ENCODE assay signal across 27 mouse cellular contexts in the genomic region with DNA sequence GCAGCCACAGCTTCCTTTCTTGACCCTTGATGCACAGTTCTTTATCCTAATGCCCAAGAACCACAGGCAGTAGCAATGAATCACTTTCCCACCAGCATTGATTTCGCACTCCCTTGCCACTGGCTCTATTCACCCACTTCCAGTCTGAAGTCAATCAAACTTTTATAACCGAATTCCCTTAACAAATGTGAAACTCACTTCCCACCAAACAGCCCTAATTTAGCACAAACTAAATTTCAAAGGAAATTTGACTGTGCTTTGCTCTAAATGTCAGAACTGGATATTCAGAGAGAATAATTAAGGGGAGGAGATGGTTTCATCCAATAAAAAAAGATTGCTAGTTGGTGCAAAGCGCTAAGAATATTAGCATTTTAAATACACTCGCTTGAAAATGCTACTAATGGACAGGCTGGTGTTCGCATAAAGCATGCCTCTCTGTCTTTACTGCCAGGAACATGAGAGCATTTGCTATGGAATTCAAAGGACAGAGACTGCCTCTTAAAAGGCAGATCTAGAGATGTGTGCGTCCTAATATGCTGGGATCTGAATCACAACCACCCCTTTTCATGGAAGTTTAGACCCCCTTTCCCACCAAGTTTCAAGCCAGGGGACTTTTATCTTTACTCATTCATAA.
DNase-seq lines count a peak whose midpoint lies in the region; ATAC-seq and TF ChIP-seq lines count a peak whose summit lies in the region.
"Had no signal": no experiment of that assay in that cellular context is flagged by ENCODE, and none has a peak within 500 bp of the region (broad histone marks: within the 10 kb centered on the region; RNA-seq: fewer than 3 reads in every experiment).

No protein-coding gene starts in this region.

- H3K4me1 ChIP-seq in forebrain, postnatal 0 days (ENCODE audit: insufficient read depth), result no peaks in the 10 kb centered on the region
- H3K4me1 ChIP-seq: heart, embryonic 10.5 days; heart, embryonic 15.5 days; limb, embryonic 12.5 days; liver, embryonic 15.5 days; neural tube, embryonic 12.5 days had no signal

- no peak overlapping the region for H3K9ac ChIP-seq in forebrain, postnatal 0 days
- H3K9ac ChIP-seq: heart, embryonic 15.5 days; hindbrain, embryonic 14.5 days; limb, embryonic 12.5 days; liver, embryonic 15.5 days; lung, embryonic 14.5 days; neural tube, embryonic 12.5 days had no signal

- no peak overlapping the region for H3K4me2 ChIP-seq in forebrain, postnatal 0 days (ENCODE audit: low read depth)
- H3K4me2 ChIP-seq: heart, embryonic 15.5 days; hindbrain, embryonic 14.5 days; limb, embryonic 12.5 days; liver, embryonic 15.5 days; lung, embryonic 14.5 days; midbrain, embryonic 11.5 days; neural tube, embryonic 12.5 days had no signal

- peak; percentile 20 to 58 for DNase-seq in frontal cortex, adult 2 months (ENCODE audit: extremely low spot score in 1 of 2, low spot score in 1 of 2)
- no peak for DNase-seq in frontal cortex, postnatal 10 days (ENCODE audit: low spot score in 2 of 2)
- peak; percentile 28 for DNase-seq in right cerebral cortex, adult 18-20 months
- no peak for DNase-seq in right cerebral cortex, adult 2 months (ENCODE audit: low spot score in 2 of 2)
- DNase-seq in forebrain, postnatal 0 days, result no peak
- no peak for DNase-seq in embryo, embryonic 9.5 days (ENCODE audit: extremely low spot score)
- DNase-seq: adrenal gland, postnatal 25 days; B cell, adult 2 months; cerebellum, adult 2 months; cerebellum, postnatal 14 days; gastrocnemius, postnatal 25 days; heart, adult 11 months; heart, postnatal 36 days; kidney, adult 9 months; kidney, postnatal 10 days; lung, embryonic 14.5 days; lung, postnatal 14 days; right cerebral cortex, postnatal 14 days had no signal

- H3K27ac ChIP-seq in forebrain, postnatal 0 days (ENCODE audit: low read depth, low read length), result no peak overlapping the region
- H3K27ac ChIP-seq: heart, embryonic 10.5 days; heart, embryonic 15.5 days; hindbrain, embryonic 14.5 days; limb, embryonic 12.5 days; liver, embryonic 15.5 days; neural tube, embryonic 12.5 days had no signal

- 32% methylated on average over 6 of the region's 6 CpGs for WGBS in forebrain, postnatal 0 days

- H3K9me3 ChIP-seq in forebrain, postnatal 0 days (ENCODE audit: low read length), result no peaks in the 10 kb centered on the region
- H3K9me3 ChIP-seq: heart, embryonic 10.5 days; heart, embryonic 15.5 days; limb, embryonic 12.5 days; liver, embryonic 15.5 days; neural tube, embryonic 12.5 days had no signal

- H3K27me3 ChIP-seq in forebrain, postnatal 0 days (ENCODE audit: insufficient read depth, low read length), result no peaks in the 10 kb centered on the region
- H3K27me3 ChIP-seq: heart, embryonic 15.5 days; limb, embryonic 12.5 days; liver, embryonic 15.5 days; neural tube, embryonic 12.5 days had no signal

- H3K4me3 ChIP-seq in forebrain, postnatal 0 days (ENCODE audit: low read depth, low read length), result no peak overlapping the region
- H3K4me3 ChIP-seq: heart, embryonic 10.5 days; heart, embryonic 15.5 days; limb, embryonic 12.5 days; liver, embryonic 15.5 days; myocyte; neural tube, embryonic 12.5 days had no signal

- H3K36me3 ChIP-seq in forebrain, postnatal 0 days (ENCODE audit: insufficient read depth), result no peaks in the 10 kb centered on the region
- H3K36me3 ChIP-seq: heart, embryonic 10.5 days; heart, embryonic 15.5 days; limb, embryonic 12.5 days; liver, embryonic 15.5 days; neural tube, embryonic 12.5 days had no signal

- no peak for TF ChIP-seq CTCF in forebrain, postnatal 0 days (IDR thresholded peaks at IDR 0.05; ENCODE audit: low read depth)

- ATAC-seq in forebrain, postnatal 0 days, result peak; percentile 14; the same call in 1 of the 2 replicates
- ATAC-seq: intestine, postnatal 0 days had no signal

Comparison
In these comparisons a context has a peak if more than half of its experiments do, and no peak if none do; other contexts are left out.
1. DNase-seq: peak in frontal cortex, adult 2 months (2 of 2) and right cerebral cortex, adult 18-20 months (single experiment); none in frontal cortex, postnatal 10 days (0 of 2), right cerebral cortex, adult 2 months (0 of 2), forebrain, postnatal 0 days (single experiment) and embryo, embryonic 9.5 days (single experiment).